Mouse (Mus musculus) kidney, adult 2 months (tissue): ENCODE measurements at regions not wholly inside any gene's neighbourhood (a gene's known extent, or its start where the extent isn't known, plus 50 kb on each side); places are given as distances from the start of the nearest gene placed in this dataset.

Experiments
- DNase-seq: peaks from one replicate; pipeline ENCODE4 v3.0.0; 2021
- H3K27ac ChIP-seq: fragments of 200-500 bp; 2 replicates; pipeline ENCODE4 v1.5.1; 2012; ENCODE audit warnings: low read depth, low read length, control low read depth, inconsistent platforms; ENCODE audit not compliant: insufficient read depth
- H3K27me3 ChIP-seq: fragments of 200-500 bp; replicated peaks from 2 replicates; pipeline ENCODE4 v1.6.1; 2012; ENCODE audit warnings: mild to moderate bottlenecking, moderate library complexity, low read length, inconsistent platforms; ENCODE audit not compliant: control insufficient read depth, insufficient read depth
- H3K36me3 ChIP-seq: fragments of 200-500 bp; 2 replicates; pipeline ENCODE4 v1.6.1; 2012; ENCODE audit warnings: mild to moderate bottlenecking, moderate library complexity, low read length, inconsistent platforms; ENCODE audit not compliant: control insufficient read depth, insufficient read depth
- H3K4me1 ChIP-seq: fragments of 200-500 bp; 2 replicates; pipeline ENCODE4 v1.6.1; 2011; ENCODE audit warnings: low read length; ENCODE audit not compliant: control insufficient read depth, insufficient read depth
- H3K4me3 ChIP-seq: fragments of 200-500 bp; 2 replicates; pipeline ENCODE4 v1.5.1; 2011; ENCODE audit warnings: mild to moderate bottlenecking, low read depth, low read length, control low read depth; ENCODE audit not compliant: insufficient read depth
- CTCF ChIP-seq: fragments of 200-500 bp; conservative IDR thresholded peaks from 2 replicates; pipeline ENCODE4 v1.5.1; 2011; ENCODE audit warnings: low read depth, mild to moderate bottlenecking, control low read depth, low read length, moderate library complexity, mixed read lengths; ENCODE audit not compliant: insufficient read depth, insufficient read length
- POLR2A ChIP-seq: fragments of 200-500 bp; IDR thresholded peaks from one replicate; pipeline ENCODE4 v1.6.1; 2011; ENCODE audit warnings: low read depth, low read length, control low read depth
- WGBS: fragments of 180-500 bp; shearing (Covaris S2); methylation state at CpG from one replicate; pipeline ENCODE4 v1.1.7; 2018; 5-methylcytosine and 5-hydroxymethylcytosine counted together

- no peak for TF ChIP-seq CTCF
- TF ChIP-seq POLR2A, result no peak
- no peak overlapping the region for H3K27ac ChIP-seq
- no peak for DNase-seq
- H3K36me3 ChIP-seq, result no peaks in the 10 kb centered on the region
- H3K4me3 ChIP-seq, result no peak overlapping the region
- 91% methylated on average over 2 of the region's 2 CpGs for WGBS
- no peaks in the 10 kb centered on the region for H3K4me1 ChIP-seq
- H3K27me3 ChIP-seq, result no peaks in the 10 kb centered on the region
Observed at GRCm38 (mm10) chr13:47940696-47941095, 320.3 kb upstream of the Id4 start.

- Histone ChIP-seq H3K4me3 (no peak overlapping the region), H3K4me1 (no peaks in the 10 kb centered on the region), H3K27me3 (no peaks in the 10 kb centered on the region), H3K36me3 (no peaks in the 10 kb centered on the region), H3K27ac (no peak overlapping the region)
- no peak for TF ChIP-seq CTCF
- TF ChIP-seq POLR2A, result no peak
- DNase-seq, result no peak
- 24% methylated on average over 8 of the region's 8 CpGs for WGBS
Observed at GRCm38 (mm10) chr13:47942368-47942787, 318.6 kb upstream of the Id4 start.

GRCm38 (mm10) chr13:47943645-47944044, 317.4 kb upstream of the Id4 start:
- no peak overlapping the region for H3K4me3 ChIP-seq
- no peak for DNase-seq
- H3K36me3 ChIP-seq, result no peaks in the 10 kb centered on the region
- H3K27ac ChIP-seq, result no peak overlapping the region
- WGBS, result 83% methylated on average over 5 of the region's 5 CpGs
- TF ChIP-seq CTCF (no peak), POLR2A (no peak)
- no peaks in the 10 kb centered on the region for H3K4me1 ChIP-seq
- no peaks in the 10 kb centered on the region for H3K27me3 ChIP-seq

GRCm38 (mm10) chr13:47948098-47948865, 312.7 kb upstream of the Id4 start:
- Histone ChIP-seq H3K4me3 (no peak overlapping the region), H3K36me3 (no peaks in the 10 kb centered on the region), H3K27me3 (no peaks in the 10 kb centered on the region), H3K4me1 (no peaks in the 10 kb centered on the region), H3K27ac (no peak overlapping the region)
- WGBS, result 82% methylated on average over 10 of the region's 10 CpGs
- DNase-seq, result no peak
- TF ChIP-seq CTCF, result no peak
- no peak for TF ChIP-seq POLR2A

GRCm38 (mm10) chr13:47950456-47950855, 310.6 kb upstream of the Id4 start:
- no peaks in the 10 kb centered on the region for H3K27me3 ChIP-seq
- WGBS, result 47% methylated on average over 2 of the region's 2 CpGs

GRCm38 (mm10) chr13:47951043-47951442, 310.0 kb upstream of the Id4 start:
- no peak overlapping the region for H3K4me3 ChIP-seq
- no peaks in the 10 kb centered on the region for H3K36me3 ChIP-seq
- no peak overlapping the region for H3K27ac ChIP-seq
- no peaks in the 10 kb centered on the region for H3K4me1 ChIP-seq
- no peak for TF ChIP-seq POLR2A
- TF ChIP-seq CTCF, result no peak
- WGBS, result 49% methylated on average over 10 of the region's 10 CpGs
- DNase-seq, result no peak
- no peaks in the 10 kb centered on the region for H3K27me3 ChIP-seq

More at GRCm38 (mm10) chr13:47950456-47950855, 310.6 kb upstream of the Id4 start:
- H3K4me3 ChIP-seq, result no peak overlapping the region
- TF ChIP-seq POLR2A, result no peak
- TF ChIP-seq CTCF, result no peak
- no peaks in the 10 kb centered on the region for H3K4me1 ChIP-seq
- H3K36me3 ChIP-seq, result no peaks in the 10 kb centered on the region
- H3K27ac ChIP-seq, result no peak overlapping the region
- DNase-seq, result no peak

GRCm38 (mm10) chr13:47952946-47953345, 308.1 kb upstream of the Id4 start:
- Histone ChIP-seq H3K4me1 (no peaks in the 10 kb centered on the region), H3K36me3 (no peaks in the 10 kb centered on the region), H3K4me3 (no peak overlapping the region), H3K27ac (no peak overlapping the region), H3K27me3 (no peaks in the 10 kb centered on the region)
- WGBS, result 77% methylated on average over 3 of the region's 3 CpGs
- DNase-seq, result no peak
- no peak for TF ChIP-seq CTCF
- TF ChIP-seq POLR2A, result no peak
